Mouse (Mus musculus) ovary, adult 18-20 months (tissue): ENCODE data around the gene Pafah1b2.

Experiments
- DNase-seq: peaks from one replicate; pipeline ENCODE4 v3.0.0; 2022; ENCODE audit warnings: low spot score, mixed read lengths

The Pafah1b2 gene

DNA sequence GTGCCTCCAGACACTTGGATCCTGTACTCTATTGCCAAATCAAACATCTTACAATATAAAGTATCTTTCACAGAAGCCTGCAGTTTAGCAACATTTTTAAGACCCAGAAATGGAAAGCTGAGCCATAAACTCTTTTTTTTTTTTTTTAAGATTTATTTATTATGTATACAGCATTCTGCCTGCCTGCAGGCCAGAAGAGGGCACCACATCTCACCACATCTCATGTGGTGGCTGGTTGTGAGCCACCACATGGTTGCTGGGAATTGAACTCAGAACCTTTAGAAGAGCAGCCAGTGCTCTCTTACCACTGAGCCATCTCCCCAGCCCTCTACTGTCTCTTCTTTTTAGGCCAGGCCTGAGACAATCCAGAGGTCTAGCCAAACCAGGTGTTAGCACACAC is 31.2 kb downstream of the Pafah1b2 start:
- no peak for DNase-seq

DNA sequence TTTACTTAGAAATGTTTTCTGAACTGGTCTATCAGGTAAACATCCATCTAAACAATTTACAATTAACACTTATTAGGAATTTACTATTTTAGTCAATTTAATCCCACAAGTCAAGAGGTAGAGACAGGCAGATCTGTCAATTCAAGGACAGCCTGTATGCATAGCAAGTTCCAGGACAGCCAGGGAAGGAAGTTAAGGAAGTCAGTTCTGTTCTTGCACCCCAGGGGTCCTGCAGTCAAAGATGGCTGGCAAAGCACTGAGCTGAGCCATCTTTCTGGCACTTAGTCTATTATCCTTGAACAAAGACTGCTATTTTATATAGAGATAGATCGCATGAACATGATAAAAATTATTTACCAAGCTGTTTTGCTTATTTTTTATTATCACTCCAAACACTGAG is 31.9 kb downstream of the Pafah1b2 start:
- DNase-seq: no peak

DNA sequence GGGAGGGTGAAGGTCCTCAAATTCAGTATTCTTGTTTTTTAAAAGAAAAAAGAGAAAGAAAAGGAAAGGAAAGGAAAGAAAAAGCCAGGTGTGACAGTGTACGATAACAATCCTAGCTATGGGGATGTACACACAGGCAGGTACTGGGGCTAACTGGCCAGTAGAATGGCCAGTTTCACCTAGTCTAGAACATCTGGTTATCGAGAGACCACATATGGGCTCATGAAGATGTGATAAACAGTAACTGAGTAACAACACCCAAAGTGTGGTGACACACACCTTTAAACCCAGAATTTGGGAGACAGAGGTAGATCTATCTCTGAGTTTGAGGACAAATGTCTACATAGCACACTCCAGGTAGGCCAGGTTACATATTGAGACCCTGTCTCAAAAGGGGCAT is 32.7 kb downstream of the Pafah1b2 start:
- no peak for DNase-seq

DNA sequence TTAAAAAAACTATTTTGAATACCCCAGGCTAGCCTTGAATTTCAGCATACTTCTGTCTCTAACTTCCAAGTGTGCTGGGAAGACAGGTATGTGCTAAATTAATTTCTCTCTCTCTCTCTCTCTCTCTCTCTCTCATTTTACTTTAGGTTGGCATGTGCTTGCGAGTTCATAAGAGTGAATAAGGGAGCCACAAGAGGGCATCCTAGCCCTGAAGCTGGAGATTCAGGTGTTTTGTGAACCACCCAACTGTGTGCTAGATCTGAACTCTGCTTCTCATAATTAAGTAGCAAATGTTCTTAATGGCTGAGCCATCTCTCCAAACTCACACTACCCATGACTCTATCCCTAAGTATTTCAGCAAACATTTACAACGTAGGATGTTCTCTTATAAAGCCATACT is 35.6 kb downstream of the Pafah1b2 start:
- DNase-seq: no peak

DNA sequence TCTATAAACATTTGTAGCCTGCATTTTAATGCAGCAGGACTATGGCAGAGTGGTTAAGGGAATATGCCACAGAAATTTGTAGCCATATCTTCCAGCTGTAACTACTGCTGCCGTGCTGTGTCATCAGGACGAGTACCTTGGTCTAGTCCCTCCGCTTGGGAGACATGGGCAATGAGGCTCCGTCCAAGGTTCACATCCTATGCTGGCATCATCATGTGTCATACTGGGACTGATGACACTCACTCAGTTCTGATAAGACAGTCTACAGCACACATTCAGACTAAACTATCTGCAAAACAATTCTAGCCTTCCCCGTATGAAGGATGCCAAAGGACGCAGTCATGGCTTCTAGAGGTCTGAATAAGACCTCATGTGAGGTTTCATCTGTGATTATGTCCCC is 48.9 kb downstream of the Pafah1b2 start:
- no peak for DNase-seq

DNA sequence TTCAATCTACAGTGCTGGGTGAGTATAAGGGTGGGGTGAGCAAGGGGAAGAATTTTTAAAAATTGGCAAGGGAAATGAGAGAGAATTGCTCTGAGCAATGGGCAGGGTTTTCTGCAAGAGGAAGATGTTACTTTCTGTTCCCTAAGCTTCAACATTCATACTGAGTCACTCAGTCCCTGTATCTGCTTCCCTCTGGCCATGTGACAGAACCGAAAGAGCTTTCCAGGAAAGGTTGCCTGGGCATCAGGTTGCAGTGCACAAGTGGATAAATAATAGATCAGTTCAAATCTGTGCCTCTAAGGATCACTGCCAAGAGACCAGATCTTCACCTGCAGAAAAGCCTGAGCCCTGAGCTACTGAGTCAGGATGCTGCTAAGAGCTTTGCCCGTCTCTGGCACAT is 50.6 kb downstream of the Pafah1b2 start:
- DNase-seq: no peak

DNA sequence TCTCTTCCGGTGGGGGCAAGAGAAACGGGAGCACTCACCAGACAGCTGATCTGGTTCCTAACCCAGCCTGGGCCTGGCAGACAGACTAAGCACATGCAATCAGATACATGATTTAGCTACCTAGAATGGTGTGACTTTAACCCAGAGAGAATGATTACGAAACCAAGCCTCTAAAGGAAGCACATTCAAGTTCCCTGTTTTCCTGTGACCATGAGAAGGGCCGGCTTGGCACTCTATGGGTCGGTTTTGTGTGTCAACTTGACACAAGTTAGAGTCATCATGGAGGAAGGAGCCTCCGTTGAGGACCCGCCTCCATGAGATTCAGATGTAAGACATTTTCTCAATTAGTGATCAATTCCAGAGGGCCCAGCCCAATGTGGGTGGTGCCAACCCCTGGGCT is 52.8 kb downstream of the Pafah1b2 start:
- no peak for DNase-seq

DNA sequence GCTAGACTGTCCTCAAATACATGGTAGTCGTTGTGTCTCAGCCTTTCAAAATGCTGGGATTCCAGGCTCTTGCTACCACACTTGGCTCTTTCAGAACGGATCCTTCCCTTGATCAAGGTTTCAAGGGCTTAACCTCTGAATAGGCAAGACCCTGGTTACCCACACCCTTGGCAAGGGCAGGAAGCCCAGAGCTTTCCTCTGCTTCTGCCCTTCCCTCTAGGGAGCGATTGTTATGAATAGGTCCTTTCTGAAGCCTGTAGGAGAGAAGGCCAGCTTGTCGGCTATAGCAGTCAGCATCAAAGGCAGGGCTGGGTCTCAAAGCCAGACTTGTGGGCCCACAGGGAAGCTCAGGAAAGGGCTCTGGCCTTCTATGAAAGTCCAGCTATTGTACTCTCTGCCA is 53.6 kb downstream of the Pafah1b2 start:
- DNase-seq: no peak

DNA sequence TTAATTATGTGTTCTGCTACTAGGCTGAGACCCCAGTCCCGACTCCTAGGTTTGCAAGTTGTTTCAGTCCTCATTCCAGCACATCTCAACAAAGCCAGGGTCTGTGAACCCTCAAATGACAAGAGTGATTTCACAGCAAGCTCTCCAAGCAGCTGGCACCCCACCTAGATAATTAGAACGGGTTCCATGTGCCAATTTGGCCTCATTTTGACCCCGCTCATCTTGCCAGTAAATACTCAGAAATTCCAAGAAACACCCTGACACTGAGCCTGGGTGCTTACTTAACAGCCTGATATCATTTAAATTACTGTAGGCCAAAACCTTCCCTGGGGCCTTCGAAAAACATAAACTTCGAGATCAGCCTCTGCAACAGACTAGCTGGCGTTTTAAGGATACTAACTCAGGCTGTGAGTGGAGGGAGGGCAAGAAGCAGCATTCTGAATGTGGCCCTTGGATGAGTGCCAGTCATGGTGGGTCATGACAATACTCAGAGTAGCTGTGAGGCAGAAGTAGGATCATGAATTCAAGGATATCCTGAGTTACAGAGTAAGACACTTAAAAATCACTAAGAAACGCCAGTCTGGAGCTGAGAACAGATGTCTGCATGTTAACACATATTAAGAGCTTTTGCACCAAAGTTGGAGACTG is 54.3 kb downstream of the Pafah1b2 start:
- DNase-seq: no peak

DNA sequence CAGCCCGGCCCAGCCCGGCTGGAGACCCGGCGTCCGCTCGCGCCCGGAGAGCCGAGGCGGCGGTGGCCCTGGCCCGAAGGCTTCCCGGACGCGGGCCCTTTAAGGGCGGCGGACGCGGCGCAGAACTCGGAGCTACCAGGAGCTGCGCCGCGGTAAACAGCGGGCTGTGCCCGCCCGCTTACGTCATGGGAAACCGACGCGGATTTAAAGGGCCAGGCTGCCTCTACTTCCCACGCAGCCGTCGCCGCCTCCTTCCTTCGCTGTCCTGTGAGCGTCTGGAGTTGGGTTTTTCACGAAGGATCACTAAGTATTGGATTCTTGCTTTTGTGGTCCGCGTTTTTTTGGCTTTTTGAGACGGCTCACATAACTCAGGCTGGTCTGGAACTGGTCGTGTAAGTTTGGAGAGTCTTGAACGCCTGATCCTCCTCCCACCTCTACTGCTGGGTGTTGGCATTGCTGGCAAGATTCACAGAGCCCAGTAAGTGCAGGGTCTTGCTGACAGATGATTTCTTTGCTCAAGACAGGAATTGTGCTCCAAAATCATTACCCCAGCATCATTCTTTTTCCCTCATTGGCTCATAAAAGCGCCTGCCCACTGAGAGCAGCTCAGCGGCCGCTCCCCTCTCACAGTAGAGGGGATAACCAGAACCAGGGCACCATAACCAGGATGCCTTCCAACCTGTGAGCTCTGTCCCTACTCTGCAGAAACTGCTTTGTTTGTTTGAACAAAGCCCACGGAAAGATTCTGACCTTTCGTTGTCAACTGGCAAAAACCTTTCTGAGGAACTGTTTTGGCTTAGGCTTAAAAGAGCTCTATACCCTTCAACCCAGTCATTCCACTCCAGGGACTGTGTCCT is 57.2 kb downstream of the Pafah1b2 start, which contains the start of gene Sidt2:
Gene Sidt2 (minus strand): TSS at position 152 of the 857 bp plus-strand sequence.
- peak; percentile 82 for DNase-seq

DNA sequence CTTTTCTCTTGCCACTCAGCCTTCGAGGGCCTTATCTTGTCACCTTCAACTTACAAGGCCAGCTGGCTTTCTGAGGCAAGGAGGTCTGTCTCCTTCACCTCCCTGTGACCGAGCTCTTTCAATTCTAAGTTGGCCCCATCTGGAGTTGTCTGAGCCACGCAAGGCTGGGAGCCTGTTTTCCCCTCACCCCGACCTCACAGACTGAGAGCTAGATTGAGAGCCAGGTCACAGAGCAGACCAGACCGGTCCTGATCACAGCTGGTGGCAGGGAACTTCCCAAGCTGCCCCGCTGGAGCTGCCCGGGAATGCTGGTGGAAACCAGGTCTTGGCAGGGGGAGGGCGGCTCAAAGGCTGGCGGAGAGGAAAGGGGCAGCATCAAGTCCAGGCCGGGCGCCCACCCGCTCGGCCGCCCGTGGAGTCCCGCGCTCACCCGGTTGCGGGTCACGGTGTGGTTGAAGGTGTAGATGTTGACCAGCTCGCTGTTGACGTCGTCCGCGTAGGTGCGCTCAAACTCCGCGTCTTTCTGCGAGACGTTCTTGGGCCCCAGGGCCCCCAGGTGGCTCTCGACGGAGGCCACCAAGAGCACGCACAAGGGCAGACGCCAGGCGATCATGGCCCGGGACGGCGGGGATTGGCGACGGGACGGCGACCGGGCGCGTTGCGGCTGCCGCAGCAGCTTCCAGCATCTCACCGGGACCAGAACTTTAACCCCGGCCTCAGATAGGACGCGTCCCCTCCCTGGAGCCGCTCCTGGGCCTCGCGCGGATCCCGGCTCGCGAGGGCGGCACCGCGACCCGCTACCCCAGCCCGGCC is 58.0 kb downstream of the Pafah1b2 start:
- peak; percentile 68 for DNase-seq

DNA sequence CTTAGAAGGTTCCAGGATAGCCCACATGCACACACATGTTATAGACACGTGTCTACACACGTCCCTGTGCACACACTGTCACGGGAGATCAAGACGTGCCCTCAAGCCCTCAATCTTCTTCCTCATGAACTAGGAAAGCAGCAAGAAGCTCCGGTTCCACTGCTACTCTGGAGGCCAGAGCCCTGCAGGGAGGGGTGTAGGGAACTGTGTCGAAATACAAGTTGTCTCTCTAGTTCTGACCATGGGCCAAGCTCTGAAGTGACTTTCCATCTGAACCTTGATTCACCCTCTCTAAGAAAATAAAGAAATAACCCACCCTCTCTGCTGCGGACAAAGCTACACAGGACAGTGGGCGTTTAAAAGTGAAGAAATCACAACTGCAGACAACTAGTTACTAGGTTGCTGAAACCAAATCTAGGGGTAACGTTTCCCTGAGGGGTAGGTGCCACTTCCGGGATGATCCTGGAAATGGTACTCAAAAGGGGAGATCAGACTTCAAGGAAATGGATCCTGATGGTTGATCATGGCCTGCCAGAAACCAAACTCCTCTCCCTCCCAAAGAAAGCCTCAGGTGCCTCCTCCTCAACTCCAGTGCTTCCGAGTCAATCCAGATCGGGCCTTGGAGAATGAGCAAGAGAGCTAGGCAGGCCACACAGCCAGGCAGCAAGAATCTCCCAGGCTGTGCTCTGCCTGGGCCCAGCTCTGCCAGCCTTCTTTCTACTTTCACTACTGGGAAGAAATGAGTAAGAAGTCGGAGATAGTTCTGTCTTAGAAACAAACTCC is 58.8 kb downstream of the Pafah1b2 start:
- DNase-seq: no peak

DNA sequence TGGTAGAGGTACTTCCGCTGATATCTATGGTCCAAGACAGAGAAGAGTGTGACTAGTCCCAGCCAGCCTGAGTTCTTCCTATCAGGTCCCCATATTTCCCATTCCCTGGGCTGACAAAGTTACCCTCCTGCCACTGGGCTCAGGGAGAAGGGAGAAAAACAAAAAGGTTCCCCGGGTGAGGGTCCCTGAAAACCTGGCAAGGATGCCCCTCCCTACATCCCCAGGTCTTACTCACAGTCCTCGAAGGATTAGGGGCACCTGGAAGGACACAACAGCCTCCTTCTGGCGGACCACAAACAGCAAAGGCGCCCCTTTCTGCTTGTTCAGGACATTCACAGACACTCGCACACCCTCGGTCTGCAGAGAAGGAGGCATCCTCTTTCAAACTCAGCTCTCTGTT is 59.6 kb downstream of the Pafah1b2 start:
- no peak for DNase-seq

DNA sequence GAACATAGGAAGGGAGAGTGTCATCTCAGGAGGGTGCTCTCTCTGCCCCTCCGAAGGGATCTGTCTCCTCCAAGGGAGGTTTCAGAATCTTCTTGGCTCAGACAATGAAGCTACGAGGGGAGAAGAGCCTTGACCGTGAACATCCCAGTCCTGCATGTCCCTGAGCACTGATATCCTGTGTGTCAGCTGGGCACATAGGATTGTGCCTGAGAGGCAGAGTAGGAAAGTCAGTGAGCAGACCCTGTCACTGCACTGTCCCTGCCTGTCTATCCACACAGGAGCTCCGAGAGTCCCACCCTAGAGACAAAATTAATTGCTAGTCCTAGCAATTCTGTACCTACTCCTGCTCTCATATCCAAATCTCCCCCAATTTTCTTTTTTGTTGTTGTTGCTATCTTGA is 60.4 kb downstream of the Pafah1b2 start:
- DNase-seq: no peak

DNA sequence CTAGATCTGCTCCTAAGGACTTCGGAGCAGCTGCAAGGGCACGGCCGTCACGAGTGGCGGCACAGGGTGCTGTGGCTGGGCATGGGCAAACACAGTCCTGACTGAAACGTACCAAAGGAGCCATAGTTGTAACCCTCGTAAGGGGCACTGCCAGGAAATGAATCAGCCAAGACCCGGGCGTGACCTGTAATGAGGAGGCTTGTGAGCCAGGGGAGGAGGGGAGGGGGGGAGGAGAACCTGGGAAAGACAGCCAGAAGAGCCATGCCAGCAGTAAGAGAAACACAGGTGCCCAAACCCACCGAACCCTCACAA is 65.7 kb downstream of the Pafah1b2 start:
- DNase-seq: no peak

DNA sequence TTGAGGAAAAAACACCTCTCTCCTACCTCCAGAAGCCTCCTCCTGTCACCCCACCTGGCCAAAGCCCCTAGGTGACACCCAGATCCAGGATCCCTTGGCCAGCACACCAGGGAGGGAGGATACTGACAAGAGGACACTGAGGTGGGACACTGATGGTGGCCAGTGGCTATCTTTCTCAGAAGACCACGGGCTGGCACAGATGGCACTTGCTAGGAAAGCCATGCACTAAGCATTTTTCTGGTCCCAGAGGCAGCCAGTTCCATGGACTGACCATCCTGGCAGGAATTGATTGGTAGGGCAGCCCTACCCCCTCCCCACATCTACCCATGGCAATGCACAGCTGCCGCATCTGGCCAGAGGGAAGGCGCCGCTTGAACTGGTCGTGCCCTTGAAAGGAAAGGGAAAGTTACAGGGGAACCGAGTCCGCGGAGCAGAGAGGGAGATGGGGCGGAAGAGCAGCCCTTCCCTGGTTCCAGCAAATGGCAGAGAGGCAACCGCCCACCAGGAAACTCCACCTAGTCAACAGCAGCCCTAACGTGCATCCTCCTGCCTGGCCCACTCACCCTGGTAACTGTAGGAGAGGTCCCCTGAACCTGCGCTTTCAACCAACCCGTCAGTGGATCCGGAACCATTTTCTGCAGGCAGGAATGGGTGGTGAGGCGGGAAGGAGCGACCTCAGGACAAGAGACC is 66.2 kb downstream of the Pafah1b2 start:
- no peak for DNase-seq

DNA sequence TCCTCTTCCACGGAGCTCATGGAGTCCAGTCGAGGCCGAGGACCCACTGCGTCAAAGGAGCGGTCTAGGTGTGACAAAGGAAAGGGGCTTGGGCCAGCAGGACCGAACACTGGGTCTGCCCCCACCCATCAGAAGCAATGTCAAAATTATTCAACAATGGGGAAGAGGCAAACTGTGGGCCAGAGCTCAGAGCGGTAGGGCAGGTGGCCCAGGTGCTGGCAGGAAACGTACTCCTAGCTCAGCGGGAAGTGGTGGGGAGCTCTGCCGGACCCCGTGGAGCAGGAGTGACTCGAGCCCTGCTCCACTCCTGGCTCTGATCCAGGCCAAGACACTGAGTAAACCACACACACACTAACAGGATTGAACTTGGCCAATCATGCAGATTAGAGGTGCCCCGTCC is 66.8 kb downstream of the Pafah1b2 start:
- no peak for DNase-seq

DNA sequence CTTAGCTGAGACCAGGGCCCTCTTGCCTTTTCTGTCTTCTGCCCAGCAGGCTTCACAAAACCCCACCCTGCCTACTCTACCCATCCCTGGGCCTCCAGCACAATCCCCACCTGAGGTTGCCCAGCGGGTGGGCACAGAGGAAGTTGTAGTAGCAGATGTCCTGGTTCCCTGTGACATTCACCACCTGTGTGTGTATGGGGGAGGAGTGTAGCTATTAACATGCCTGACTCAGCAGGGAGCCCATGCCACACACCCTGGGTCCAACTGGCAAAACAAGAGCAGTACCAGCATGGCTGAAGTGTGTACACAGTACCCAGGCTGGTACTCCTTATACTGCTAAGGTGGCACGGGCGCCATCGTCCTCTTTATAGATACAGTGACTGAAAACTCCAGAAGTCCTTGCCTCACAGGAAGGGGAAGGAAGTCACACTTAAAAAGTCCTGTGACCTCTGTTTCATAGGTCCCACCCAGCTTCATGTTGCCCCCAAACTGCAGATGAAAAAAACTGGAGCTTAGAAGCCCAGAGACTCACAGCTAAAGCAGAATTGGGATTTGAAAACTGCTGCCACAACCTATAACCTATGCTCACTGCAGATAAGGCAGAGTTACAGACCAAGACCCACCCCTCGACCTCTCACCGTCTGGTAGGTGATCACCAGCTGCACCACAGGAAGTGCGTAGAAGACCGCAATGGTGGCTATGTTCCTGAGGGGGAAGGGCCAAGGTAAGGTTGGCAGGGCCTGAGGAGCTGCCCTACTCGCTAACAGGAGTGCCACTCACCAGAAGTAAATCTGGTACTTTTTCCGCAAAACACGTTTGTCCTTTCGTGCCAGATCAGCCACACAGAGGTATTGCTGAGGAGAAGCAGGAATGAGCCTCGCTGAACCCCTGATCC is 67.7 kb downstream of the Pafah1b2 start:
- DNase-seq: no peak

DNA sequence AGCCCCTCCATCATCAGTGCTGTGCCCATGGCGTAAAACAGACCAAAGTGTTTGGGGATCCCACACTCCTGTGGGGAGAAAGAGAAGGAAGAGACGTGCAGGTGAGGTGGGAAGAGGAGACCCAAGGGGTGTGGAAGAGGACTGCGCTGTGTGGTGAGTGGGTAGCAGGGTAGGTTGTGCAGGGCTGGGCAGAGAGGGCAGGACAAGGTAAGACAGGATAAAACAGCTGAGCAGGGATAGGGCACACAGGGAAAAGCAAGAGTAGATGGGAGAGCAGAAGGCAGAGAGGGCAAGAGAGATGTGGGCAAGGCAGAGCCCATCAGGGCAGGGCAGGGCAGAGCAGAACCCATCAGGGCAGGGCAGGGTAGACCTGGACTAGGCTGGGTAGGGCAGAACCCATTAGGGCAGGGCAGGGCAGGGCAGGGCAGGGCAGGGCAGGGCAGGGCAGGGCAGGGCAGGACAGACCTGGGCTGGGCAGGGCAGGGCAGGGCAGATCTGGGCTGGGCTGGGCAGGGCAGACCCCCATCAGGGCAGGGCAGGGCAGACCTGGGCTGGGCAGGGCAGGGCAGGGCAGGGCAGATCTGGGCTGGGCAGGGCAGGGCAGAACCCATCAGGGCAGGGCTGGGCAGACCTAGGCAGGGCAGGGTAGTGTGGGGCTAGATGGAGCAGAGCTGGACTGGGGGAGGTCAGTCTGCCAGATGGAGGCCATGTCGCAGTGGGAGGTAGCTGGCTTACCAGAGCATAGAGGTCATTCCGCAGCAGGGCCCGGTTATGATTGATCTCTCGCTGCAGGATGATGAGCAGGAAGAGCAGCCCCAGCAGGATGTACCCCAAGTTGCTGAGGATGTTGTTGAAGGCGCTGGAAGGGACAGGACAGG is 68.6 kb downstream of the Pafah1b2 start:
- no peak for DNase-seq
